Mouse (Mus musculus): Measurements from ENCODE around the gene Ift27. TPM values are rescaled to one million over a fixed set of nuclear protein-coding genes. Genes with fewer than 3 reads are reported as not detected.

Ift27 gene
- total RNA-seq, 2 experiments from 2014 or later: 53.4 to 55.0 TPM

DNA sequence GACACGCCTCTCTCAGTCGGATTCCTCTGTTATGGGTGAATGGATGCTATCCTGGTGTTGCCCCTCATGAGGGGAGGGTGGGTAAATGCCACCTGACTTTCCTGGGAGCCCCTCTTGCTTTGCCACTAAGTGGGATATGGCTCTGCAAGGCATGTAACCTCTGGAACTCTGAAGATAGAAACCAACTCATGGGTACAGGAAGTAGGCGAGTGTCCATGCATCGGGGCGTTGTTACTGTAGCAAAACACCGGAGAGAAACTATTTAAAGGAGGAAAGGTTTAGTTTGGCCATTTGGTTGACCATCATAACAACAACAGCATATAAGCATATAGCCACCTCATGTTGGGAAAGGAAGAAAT lies 959 bp upstream of the Ift27 start:
- DNase-seq: no peak
- intact Hi-C loops (cut with DNase I; ENCODE audit: low total_unique reads): loop anchor here (5.0 kb wide), 1 partner anchor 72 kb away; no protein-coding TSS in a partner anchor

DNA sequence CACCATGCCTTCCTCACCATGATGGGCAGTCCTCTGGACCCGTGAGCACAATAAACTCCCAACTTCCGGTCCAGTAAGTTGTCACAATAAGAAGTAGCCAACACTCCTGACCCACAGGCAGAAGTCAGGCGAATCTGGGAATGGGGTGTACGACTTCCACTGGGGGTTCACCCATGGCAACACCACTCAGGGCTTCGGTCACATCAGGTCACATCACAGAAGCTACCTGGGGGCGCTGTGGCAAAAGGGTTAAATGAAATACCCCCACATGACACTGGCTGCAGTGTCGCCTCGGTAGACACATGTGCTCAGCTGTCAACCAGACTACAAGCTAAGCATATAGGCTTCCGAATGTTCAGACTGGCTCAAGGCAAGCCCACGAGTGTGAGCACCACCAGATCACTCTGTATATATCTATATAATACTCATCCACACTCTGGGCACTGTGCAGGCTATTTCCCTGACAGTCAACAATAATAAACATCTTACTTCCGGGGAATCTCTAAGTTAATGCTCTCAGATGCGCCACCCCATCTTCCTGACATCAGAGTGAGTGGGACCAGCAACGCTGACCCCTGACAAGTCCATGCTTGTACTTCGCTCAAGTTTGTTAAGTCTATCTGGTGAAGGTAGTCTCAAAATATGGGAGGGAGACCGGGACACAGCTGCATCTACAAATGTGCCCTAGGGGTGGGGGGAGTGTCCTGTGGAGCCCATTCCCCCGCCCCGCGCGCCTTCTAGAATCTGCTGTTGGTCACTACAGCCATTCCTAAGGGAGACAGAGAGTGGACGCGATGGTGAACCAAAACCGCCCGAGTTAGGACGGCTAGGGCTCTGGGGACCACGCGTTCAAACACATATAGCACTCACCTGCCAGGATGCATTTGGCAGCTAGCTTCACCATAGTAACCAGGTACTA lies 749 bp downstream of the Ift27 start:
- intact Hi-C loops (cut with DNase I; ENCODE audit: low total_unique reads): no loop called here
- no peak for DNase-seq

DNA sequence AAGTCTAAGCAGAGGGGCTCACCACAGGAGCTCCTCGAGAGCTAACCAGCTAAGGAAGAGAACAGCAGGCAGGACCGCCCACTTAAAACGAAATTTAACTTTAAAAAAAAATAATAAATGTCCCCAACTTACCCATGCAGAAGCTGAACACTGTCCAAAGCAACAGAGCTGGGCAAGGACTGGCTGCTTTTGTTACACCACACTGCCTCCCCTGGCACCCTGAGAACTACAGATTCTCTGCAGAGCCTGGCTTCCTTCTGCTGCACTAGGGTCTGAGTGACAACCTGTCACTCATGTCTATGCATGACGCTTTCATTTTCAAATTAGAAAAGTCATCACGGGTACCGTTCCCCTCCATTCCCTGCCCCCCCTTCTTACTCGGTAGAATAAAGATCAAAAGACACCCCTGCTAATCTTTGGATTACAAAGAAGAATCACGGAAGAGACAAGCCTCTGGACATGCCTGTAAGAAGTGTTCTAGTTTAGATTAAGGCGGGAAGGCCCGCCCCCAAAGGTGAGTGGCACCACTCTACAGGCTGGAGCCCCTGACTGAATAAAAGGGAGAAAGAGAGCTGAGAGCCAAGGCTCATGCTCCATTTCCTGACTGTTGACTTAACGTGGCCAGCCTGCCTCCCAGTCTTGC lies 1.5 kb downstream of the Ift27 start:
- no peak for DNase-seq
- intact Hi-C loops (cut with DNase I; ENCODE audit: low total_unique reads): no loop called here

DNA sequence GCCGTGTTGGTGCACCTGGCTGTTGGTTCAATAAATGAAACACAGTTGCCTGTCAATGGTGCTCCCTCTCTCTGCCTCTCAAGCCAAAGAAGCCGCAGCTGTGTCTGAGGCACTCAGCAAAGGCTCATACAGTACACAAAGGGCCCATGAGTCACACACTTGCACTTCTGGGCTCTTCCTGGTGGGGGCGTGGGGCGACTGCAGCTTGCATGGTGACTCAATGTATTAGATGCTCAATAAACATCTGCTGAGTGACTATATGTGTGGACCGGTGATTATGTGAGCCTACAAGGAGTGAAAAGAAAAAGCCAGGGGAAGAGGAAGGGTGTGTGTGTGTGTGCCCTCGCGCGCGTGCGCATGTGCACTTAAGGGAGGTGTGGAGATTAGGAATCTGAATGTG lies 2.3 kb downstream of the Ift27 start:
- intact Hi-C loops (cut with DNase I; ENCODE audit: low total_unique reads): no loop called here

DNA sequence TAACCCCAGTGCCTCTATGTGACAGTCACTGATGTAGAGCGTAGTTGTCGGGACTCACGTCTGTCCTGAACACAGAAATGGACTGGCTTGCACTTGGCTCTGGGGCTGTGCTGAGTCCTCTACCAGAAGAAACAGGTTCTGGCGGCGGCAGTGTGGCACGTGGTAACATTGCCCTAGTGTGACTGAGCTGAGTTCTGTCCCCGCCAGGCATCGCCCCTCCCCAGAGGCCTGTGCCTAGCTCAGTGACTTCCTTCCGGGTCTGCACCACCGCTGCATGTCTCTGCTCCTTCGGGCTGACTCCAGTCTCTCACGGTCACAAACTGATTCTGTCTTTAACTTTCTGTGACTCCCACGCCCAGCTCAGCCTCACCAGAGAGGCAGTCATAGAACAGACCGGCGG lies 3.2 kb downstream of the Ift27 start:
- intact Hi-C loops (cut with DNase I; ENCODE audit: low total_unique reads): no loop called here
- no peak for DNase-seq

More for the DNA sequence above, 2.3 kb downstream of the Ift27 start:
- DNase-seq: no peak

DNA sequence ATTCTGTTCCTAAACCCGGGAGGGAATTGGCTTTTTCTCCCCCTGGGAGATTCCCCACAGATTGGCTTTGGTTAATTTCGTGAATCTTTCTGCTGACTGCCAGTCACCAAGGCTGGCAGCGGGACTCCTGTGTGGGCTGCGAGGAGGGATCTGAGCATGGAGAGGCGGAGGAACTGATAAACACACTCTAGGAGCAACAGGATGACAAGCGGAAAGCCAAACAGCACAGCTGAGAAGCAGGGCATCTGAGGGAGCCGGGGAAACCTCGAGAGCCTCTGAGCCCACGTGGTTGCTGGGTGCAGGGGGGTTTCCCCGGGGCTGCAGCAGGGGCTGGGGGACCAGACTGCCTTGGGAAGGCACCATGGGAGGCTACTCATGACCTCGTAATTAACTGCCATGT lies 4.3 kb downstream of the Ift27 start:
- intact Hi-C loops (cut with DNase I; ENCODE audit: low total_unique reads): no loop called here
- no peak for DNase-seq

DNA sequence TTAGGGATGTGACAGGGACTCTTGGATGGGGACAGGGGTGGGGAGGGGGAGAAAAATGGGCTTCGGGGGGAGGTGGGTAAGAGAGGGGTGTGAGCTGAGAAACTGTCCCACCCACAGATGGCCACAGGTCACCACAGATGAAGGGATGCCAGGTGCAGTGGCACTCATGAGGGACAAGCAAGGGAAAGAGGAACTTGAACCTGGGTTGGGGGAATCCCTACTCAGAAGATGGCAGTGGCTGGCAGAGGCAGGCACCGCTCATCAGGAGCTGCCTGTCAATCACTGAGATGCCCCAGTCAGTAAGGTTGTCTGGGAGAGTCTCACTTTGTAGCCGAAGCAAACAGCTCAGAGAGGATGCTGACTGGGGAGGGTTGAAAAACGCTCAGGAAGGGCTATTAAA lies 8.6 kb downstream of the Ift27 start:
- intact Hi-C loops (cut with DNase I; ENCODE audit: low total_unique reads): no loop called here
- DNase-seq: no peak

DNA sequence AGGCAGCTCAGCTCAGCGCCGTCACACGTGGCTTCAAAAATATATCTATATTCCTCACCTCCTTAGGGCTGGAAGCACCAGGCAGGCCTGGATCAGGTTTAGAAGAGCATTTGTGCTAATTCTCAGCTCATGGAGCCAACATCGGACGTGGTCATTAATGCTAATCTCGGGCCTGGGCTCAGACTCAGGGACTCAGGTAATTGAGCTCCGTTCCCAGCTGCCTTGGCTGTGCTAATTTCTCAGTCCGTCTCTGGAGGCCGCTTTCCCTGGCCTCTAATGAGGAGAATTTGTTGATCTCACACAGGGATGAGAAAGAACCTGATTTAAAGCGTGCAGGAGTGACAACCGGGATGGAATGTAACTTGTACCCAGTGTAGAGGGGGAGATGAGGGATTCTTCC lies 9.4 kb downstream of the Ift27 start:
- DNase-seq: no peak
- intact Hi-C loops (cut with DNase I; ENCODE audit: low total_unique reads): no loop called here

DNA sequence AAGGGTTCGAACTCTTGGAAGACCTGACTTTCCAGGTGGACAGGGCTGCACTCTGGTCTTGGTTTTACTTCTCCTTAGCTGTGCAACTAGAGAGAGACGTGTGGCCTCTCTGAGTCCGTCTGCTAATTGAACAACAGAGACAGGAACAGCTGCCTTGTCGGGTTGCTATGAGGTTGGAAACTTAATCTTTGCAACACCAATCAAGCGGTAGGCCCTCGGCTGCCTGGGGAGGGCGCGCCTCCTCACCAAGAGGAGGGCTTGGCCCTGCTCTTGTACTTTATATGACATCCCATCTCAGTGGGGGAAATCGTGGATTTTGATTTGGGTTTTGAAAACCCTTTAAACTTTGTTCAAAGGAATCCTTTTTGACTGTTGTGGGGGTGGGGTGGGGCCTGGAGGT lies 12.0 kb downstream of the Ift27 start:
- no peak for DNase-seq
- intact Hi-C loops (cut with DNase I; ENCODE audit: low total_unique reads): no loop called here

DNA sequence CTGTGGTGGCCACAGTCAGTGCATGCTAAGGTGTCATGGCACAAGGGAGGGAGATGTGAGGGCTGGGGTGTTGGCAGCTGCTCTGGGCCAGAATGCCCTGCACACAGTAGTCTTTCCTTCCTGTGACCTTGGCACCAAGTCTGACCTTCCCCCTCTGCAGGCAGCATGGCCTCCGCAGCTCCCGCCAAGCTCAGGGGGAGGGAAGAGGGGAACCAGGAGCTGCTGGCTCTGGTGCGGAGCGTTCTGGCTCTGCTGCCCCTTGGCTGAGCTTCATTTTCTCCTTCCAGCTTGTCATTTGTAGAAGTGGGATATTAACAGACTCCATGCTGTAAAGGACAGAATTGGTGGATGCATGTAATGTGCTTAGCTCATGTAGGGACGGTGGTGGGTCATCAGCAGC lies 15.6 kb downstream of the Ift27 start:
- DNase-seq: no peak
- intact Hi-C loops (cut with DNase I; ENCODE audit: low total_unique reads): no loop called here

DNA sequence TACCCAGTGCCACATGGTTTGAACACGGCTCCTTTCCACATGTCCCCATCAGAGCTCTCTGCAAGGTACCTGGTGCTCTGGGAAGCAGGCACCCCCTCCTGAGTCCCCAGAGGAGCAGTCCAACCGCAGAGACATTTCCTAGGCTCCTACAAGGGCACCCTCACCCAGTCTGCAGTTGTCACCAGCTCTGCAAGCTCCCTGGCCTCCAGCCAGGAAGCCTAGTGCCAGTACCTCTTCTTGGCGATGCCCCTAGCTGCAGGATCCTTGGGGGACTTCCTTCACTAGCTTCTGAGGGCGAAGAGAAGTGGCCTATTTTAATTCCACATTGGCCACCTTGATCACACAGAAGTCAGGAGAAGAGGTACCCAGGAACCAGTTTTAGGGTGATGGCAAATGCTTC lies 16.1 kb downstream of the Ift27 start:
- intact Hi-C loops (cut with DNase I; ENCODE audit: low total_unique reads): no loop called here
- no peak for DNase-seq

DNA sequence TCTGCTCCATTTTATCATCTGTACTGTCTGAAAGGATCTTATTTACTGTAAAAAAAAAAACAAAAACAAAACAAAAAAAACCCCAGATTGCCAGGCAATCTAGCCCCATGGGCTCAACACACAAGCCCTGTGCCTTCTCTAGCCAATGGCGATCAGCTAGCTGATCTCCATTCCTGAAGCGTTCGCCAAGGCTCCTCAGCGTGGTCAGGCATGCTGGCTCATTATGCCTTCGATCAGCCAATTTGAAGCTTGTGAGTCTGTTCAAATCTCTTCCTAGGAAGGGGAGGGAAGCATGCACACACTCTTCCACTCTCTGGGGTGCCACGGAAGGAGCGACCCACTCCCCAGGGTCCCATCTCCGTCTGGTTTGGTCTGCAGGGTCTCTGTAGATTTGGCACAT lies 16.6 kb downstream of the Ift27 start:
- intact Hi-C loops (cut with DNase I; ENCODE audit: low total_unique reads): no loop called here
- DNase-seq: no peak

DNA sequence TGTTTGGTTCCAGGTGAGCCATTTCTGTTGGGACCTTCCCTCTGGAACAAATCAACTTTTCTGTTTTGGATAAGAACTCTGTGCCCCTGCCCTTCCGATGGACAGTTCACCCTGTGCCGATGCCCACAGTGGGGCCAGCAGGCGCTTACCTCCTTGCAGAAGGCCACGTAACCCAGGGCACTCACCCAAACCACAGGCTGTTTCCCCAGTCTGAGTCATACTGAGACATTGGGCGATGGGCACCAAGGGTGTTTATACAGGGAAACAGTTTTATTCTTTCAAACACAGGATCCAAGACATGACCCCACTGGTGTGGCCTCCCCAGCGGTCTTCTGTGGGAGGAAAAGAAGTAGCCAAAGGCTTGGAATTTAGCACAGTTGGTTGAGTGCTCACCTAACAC lies 18.5 kb downstream of the Ift27 start:
- intact Hi-C loops (cut with DNase I; ENCODE audit: low total_unique reads): no loop called here
- no peak for DNase-seq

DNA sequence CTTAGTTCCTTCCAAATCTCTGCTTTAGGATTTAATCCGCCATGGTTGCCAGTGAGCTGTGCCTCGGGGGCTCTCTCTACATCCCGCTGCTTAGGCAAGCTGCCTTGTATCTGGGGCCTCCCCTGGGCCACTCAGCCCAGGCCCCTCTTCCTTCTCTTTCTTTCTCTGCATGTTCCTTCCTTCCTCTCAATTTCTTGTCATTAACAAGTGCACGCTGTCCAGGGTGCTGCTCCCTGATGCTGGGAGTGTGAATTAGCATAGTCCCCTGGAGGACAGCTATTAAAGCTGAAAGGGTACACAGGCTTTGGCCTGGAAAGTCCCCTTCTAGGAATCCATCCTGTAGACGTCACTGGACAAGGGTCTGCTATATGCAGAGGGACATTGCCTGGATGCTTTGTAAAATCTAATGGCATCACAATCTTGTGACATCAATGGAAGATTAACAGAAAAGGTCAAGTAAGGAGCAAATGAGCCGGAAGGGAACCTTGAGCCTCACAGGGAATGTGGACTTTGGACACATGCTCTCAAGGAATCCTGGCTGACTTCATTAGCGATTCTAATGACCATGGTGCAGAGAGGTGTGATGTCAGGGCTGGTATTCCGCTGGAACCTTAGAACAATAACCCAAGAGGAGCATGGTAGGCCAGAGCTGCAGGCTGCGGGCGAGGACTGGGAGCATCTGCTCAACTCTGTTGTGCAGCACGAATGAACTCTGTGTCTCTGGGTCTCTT lies 20.7 kb downstream of the Ift27 start:
- no peak for DNase-seq
- intact Hi-C loops (cut with DNase I; ENCODE audit: low total_unique reads): no loop called here

DNA sequence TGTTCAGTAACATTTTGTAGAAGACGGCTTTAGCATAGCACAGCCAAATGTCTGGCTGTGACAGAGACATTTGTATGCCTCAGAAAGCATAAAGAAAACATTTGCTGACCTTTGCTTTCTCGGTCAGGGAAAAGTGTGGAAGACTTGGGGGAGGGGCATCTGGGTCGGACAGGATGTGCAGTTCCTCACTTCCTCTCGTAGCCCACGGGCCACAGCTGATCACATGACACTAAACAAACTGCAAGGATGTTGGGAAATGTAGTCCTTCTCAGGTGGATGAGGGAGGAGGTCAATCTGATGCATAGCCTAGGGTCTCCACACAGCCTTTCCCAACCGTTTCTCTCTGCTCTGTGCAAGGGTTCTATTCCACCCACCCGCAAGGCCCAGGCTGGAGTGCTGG lies 25.3 kb downstream of the Ift27 start:
- intact Hi-C loops (cut with DNase I; ENCODE audit: low total_unique reads): no loop called here
- DNase-seq: no peak

DNA sequence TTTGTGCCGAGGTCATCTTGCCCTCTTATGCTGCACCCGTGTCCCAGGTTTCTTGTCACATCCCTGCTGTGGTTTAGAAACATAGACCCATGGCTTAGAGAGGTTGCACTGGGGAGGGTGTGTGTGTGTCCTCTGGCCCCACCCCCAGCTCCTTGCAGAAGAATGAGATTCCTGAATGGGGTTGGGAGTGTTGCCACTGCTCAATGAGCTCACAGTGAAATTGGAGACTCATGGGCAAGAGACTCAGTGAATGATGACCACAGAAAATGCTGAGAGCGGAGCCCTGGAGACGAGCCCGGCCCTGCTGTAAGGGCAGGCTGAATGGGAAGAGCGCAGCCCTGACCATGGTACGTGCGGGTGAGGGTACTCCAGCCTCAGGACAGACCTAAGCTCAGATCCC lies 33.7 kb downstream of the Ift27 start:
- DNase-seq: no peak
- intact Hi-C loops (cut with DNase I; ENCODE audit: low total_unique reads): no loop called here

DNA sequence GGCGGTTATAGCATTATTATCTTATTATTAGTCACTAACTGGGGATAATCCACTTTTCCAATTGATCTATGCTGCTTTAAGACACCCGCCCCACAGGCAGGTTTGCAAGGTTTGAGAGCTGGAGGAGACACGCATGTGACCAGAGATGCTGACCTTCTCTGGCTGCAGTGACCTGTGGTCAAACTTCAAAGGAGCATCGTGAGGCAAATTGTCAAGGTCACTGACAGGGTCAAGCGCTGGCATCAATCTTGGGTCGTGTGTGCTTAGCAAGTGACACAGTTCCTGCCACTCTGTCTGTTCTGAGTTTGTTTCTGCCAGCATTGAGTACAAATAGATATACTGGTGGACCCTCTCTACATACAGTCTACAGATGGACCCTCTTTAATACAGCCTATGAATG lies 39.3 kb downstream of the Ift27 start:
- no peak for DNase-seq
- intact Hi-C loops (cut with DNase I; ENCODE audit: low total_unique reads): no loop called here

DNA sequence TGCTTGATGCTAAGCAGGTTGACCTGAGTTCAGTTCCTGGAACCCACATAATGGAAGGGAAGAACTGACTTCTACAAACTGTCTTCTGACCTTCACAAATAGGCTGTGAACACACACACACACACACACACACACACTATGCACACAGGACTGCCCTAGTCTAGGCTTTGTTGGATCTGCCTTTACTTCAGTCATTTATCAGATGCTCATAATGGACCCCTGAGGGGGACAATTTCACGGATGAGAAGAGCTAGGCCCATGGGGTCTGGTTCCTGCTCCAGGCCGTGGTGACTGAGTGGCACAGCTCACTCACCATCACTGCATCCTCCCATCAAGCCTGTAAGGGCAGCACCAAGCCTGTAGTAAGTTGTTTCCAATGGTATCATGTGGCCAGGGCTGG lies 40.5 kb downstream of the Ift27 start:
- no peak for DNase-seq
- intact Hi-C loops (cut with DNase I; ENCODE audit: low total_unique reads): no loop called here

DNA sequence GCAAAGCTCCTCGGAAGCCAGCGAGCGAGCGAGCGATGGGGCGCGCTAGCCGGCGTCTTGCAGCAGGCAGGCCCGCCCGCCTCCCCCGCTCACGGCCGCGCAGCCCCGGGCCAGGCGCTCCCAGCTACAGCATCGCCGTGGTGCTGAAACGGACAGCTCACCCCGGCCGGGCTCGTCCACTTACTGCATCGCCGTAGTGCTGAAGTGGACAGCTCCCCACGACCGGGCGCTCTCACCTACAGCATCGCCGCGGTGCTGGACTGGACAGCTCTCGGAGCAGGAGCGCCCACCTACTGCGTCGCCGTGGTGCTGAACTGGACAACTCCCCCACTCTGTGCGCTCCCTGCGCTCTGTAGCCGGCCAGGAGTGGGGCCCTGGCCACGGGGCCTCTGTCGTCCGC lies 54.2 kb downstream of the Ift27 start, which contains the start of gene Cacng2:
Gene Cacng2, minus strand, starts transcription at position 325 of the 400 bp plus-strand sequence.
- DNase-seq: peak; percentile 98
- intact Hi-C loops (cut with DNase I; ENCODE audit: low total_unique reads): loop anchor here (10.0 kb wide), 1 partner anchor 185 kb away; no protein-coding TSS in a partner anchor

DNA sequence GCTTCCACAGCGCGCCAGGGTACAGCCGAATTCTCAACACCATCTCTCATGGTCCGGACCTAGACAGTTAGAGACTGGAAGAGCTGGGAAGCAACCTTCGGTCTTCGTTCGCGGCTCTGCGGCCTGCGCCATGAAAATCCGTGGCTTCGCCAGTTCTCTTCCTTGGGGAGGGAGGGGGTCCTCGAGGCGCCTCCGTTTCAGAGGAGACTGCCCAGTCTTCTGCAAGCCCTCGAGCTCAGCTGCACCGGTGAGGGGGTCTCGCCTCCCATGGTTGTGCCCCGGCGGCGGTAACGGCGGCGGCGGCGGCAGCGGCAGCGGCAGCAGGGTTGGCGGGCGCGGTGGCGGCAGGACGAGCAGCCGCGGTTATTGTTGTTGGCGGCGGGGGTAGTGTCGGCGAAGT lies 54.7 kb downstream of the Ift27 start:
- DNase-seq: no peak
- intact Hi-C loops (cut with DNase I; ENCODE audit: low total_unique reads): loop anchor here (10.0 kb wide), 1 partner anchor 184 kb away; no protein-coding TSS in a partner anchor

All from gastrocnemius, postnatal 14 days (tissue).